Mouse (Mus musculus): ENCODE results near the gene E130114P18Rik. TPM values are rescaled to one million over a fixed set of nuclear protein-coding genes. Genes with fewer than 3 reads are reported as not detected.

Gene E130114P18Rik
- total RNA-seq, 1 experiment from 2014 or later = not detected

- no peak for ATAC-seq (replicated peaks; ENCODE audit: insufficient number of reproducible peaks, low FRiP score, low TSS enrichment, poor library complexity, severe bottlenecking)
Measured at GRCm38 (mm10) chr4:97765341-97766020, 12.4 kb downstream of the E130114P18Rik start.

- no peak for ATAC-seq (replicated peaks; ENCODE audit: insufficient number of reproducible peaks, low FRiP score, low TSS enrichment, poor library complexity, severe bottlenecking)
Measured at GRCm38 (mm10) chr4:97764616-97765015, 13.3 kb downstream of the E130114P18Rik start.

- ATAC-seq (replicated peaks; ENCODE audit: insufficient number of reproducible peaks, low FRiP score, low TSS enrichment, poor library complexity, severe bottlenecking) = no peak
Measured at GRCm38 (mm10) chr4:97758661-97759060, 19.2 kb downstream of the E130114P18Rik start.

GRCm38 (mm10) chr4:97757978-97758461 is 19.9 kb downstream of the E130114P18Rik start:
- ATAC-seq (replicated peaks; ENCODE audit: insufficient number of reproducible peaks, low FRiP score, low TSS enrichment, poor library complexity, severe bottlenecking) = no peak

- ATAC-seq (replicated peaks; ENCODE audit: insufficient number of reproducible peaks, low FRiP score, low TSS enrichment, poor library complexity, severe bottlenecking) = peak; percentile 24; the same call in 1 of the 2 replicates
Measured at GRCm38 (mm10) chr4:97757207-97757977, 20.5 kb downstream of the E130114P18Rik start.

- no peak for ATAC-seq (replicated peaks; ENCODE audit: insufficient number of reproducible peaks, low FRiP score, low TSS enrichment, poor library complexity, severe bottlenecking)
Measured at GRCm38 (mm10) chr4:97754241-97754640, 23.6 kb downstream of the E130114P18Rik start.

GRCm38 (mm10) chr4:97753521-97753920 is 24.4 kb downstream of the E130114P18Rik start:
- ATAC-seq (replicated peaks; ENCODE audit: insufficient number of reproducible peaks, low FRiP score, low TSS enrichment, poor library complexity, severe bottlenecking) = no peak

- no peak for ATAC-seq (replicated peaks; ENCODE audit: insufficient number of reproducible peaks, low FRiP score, low TSS enrichment, poor library complexity, severe bottlenecking)
Measured at GRCm38 (mm10) chr4:97752276-97753010, 25.4 kb downstream of the E130114P18Rik start.

- peak; percentile 41; the same call in 1 of the 2 replicates for ATAC-seq (replicated peaks; ENCODE audit: insufficient number of reproducible peaks, low FRiP score, low TSS enrichment, poor library complexity, severe bottlenecking)
Measured at GRCm38 (mm10) chr4:97751483-97752251, 26.2 kb downstream of the E130114P18Rik start.

GRCm38 (mm10) chr4:97751030-97751482 is 26.8 kb downstream of the E130114P18Rik start:
- peak; percentile 88 for ATAC-seq (replicated peaks; ENCODE audit: insufficient number of reproducible peaks, low FRiP score, low TSS enrichment, poor library complexity, severe bottlenecking)

- ATAC-seq (replicated peaks; ENCODE audit: insufficient number of reproducible peaks, low FRiP score, low TSS enrichment, poor library complexity, severe bottlenecking) = no peak
Measured at GRCm38 (mm10) chr4:97750401-97750800, 27.5 kb downstream of the E130114P18Rik start.

GRCm38 (mm10) chr4:97746106-97746900 is 31.6 kb downstream of the E130114P18Rik start:
- no peak for ATAC-seq (replicated peaks; ENCODE audit: insufficient number of reproducible peaks, low FRiP score, low TSS enrichment, poor library complexity, severe bottlenecking)

- ATAC-seq (replicated peaks; ENCODE audit: insufficient number of reproducible peaks, low FRiP score, low TSS enrichment, poor library complexity, severe bottlenecking) = no peak
Measured at GRCm38 (mm10) chr4:97745296-97746105, 32.4 kb downstream of the E130114P18Rik start.

- ATAC-seq (replicated peaks; ENCODE audit: insufficient number of reproducible peaks, low FRiP score, low TSS enrichment, poor library complexity, severe bottlenecking) = no peak
Measured at GRCm38 (mm10) chr4:97743932-97744331, 33.9 kb downstream of the E130114P18Rik start.

GRCm38 (mm10) chr4:97733392-97733791 is 44.5 kb downstream of the E130114P18Rik start:
- ATAC-seq (replicated peaks; ENCODE audit: insufficient number of reproducible peaks, low FRiP score, low TSS enrichment, poor library complexity, severe bottlenecking) = no peak

- ATAC-seq (replicated peaks; ENCODE audit: insufficient number of reproducible peaks, low FRiP score, low TSS enrichment, poor library complexity, severe bottlenecking) = no peak
Measured at GRCm38 (mm10) chr4:97730416-97730815, 47.5 kb downstream of the E130114P18Rik start.

GRCm38 (mm10) chr4:97729999-97730398 is 47.9 kb downstream of the E130114P18Rik start:
- ATAC-seq (replicated peaks; ENCODE audit: insufficient number of reproducible peaks, low FRiP score, low TSS enrichment, poor library complexity, severe bottlenecking) = no peak
